Mouse (Mus musculus) MEL (cell line): ENCODE results near the gene Ryk. TPM values are rescaled to one million over a fixed set of nuclear protein-coding genes. Genes with fewer than 3 reads are reported as not detected.

ENCODE experiments used
- DNase-seq: peaks from one replicate; pipeline ENCODE4 v3.0.0; 2011; ENCODE audit warnings: low read depth, low spot score
- H3K27ac ChIP-seq: 2 replicates; pipeline ENCODE4 v1.5.1; 2012; ENCODE audit warnings: low read depth, mild to moderate bottlenecking, control low read depth, low read length, moderate library complexity; ENCODE audit not compliant: control insufficient read depth
- H3K27me3 ChIP-seq, 2 experiments: fragments of 150-350 bp in 1 of 2; sonication (generic) in 1 of 2; 2 replicates each; pipeline ENCODE4 v1.6.1; 2012; ENCODE audit warnings: low read length in 2 of 2, mild to moderate bottlenecking in 2 of 2, improper control_type of control experiment in 1 of 2, moderate library complexity in 1 of 2; ENCODE audit not compliant: insufficient read depth in 2 of 2, control insufficient read depth in 1 of 2
- H3K36me3 ChIP-seq, 2 experiments: 2 replicates each; pipeline ENCODE4 v1.6.1; 2012 to 2014; ENCODE audit warnings: low read length in 2 of 2, improper control_type of control experiment in 1 of 2, inconsistent platforms in 1 of 2, mild to moderate bottlenecking in 1 of 2; ENCODE audit not compliant: insufficient read depth in 2 of 2, control insufficient read depth in 1 of 2
- H3K4me1 ChIP-seq, 2 experiments: fragments of 150-350 bp in 1 of 2; sonication (generic) in 1 of 2; 2 replicates each; pipeline ENCODE4 v1.6.1; 2012; ENCODE audit warnings: low read length in 2 of 2, improper control_type of control experiment in 1 of 2, mild to moderate bottlenecking in 1 of 2; ENCODE audit not compliant: insufficient read depth in 2 of 2, control insufficient read depth in 1 of 2
- H3K4me3 ChIP-seq, 2 experiments: fragments of 150-350 bp in 1 of 2; sonication (generic) in 1 of 2; 2 replicates each; pipeline ENCODE4 v1.5.1; 2012; ENCODE audit warnings: low read depth in 2 of 2, low read length in 2 of 2, mild to moderate bottlenecking in 2 of 2, moderate library complexity in 2 of 2, control low read depth in 1 of 2, improper control_type of control experiment in 1 of 2; ENCODE audit not compliant: control insufficient read depth in 1 of 2, insufficient read depth in 1 of 2
- H3K79me2 ChIP-seq: 2 replicates; pipeline ENCODE4 v1.6.1; 2012; ENCODE audit warnings: mild to moderate bottlenecking, low read length, moderate library complexity; ENCODE audit not compliant: control insufficient read depth, poor library complexity, insufficient read depth
- H3K9ac ChIP-seq: 2 replicates; pipeline ENCODE4 v1.6.1; 2012; ENCODE audit warnings: low read depth, mild to moderate bottlenecking, control low read depth, low read length, moderate library complexity; ENCODE audit not compliant: control insufficient read depth, poor library complexity, severe bottlenecking
- H3K9me3 ChIP-seq: fragments of 150-350 bp; sonication (generic); replicated peaks from 2 replicates; pipeline ENCODE4 v1.6.1; 2012; ENCODE audit warnings: mild to moderate bottlenecking, low read length, improper control_type of control experiment, moderate library complexity; ENCODE audit not compliant: insufficient read depth
- EP300 ChIP-seq, 2 experiments: IDR thresholded peaks; 2 replicates each; pipeline ENCODE4 v1.6.1; 2011; ENCODE audit warnings: improper control_type of control experiment in 2 of 2, low read length in 2 of 2, low read depth in 1 of 2, mild to moderate bottlenecking in 1 of 2
- GATA1 ChIP-seq: IDR thresholded peaks from 2 replicates; pipeline ENCODE4 v1.6.1; 2011; ENCODE audit warnings: low read depth, low read length, improper control_type of control experiment
- HCFC1 ChIP-seq: IDR thresholded peaks from 2 replicates; pipeline ENCODE4 v1.6.1; 2012; ENCODE audit warnings: low read depth, mild to moderate bottlenecking, inconsistent platforms, low read length, improper control_type of control experiment, moderate library complexity
- JUND ChIP-seq: IDR thresholded peaks from 2 replicates; pipeline ENCODE4 v1.6.1; 2011; ENCODE audit warnings: low read depth, mild to moderate bottlenecking, improper control_type of control experiment, low read length
- MEF2A ChIP-seq: IDR thresholded peaks from 2 replicates; pipeline ENCODE4 v1.6.1; 2014; ENCODE audit warnings: low read depth, mild to moderate bottlenecking, inconsistent platforms, low read length, improper control_type of control experiment; ENCODE audit not compliant: poor library complexity, insufficient replicate concordance, severe bottlenecking; ENCODE audit errors: extremely low read depth
- MXI1 ChIP-seq: IDR thresholded peaks from 2 replicates; pipeline ENCODE4 v1.6.1; 2011; ENCODE audit warnings: mild to moderate bottlenecking, low read depth, low read length, improper control_type of control experiment
- MYB ChIP-seq: IDR thresholded peaks from 2 replicates; pipeline ENCODE4 v1.6.1; 2011; ENCODE audit warnings: mild to moderate bottlenecking, low read depth, low read length, improper control_type of control experiment
- POLR2A ChIP-seq, 2 experiments: IDR thresholded peaks; 2 replicates each; pipeline ENCODE4 v1.6.1; 2011 to 2012; ENCODE audit warnings: low read length in 2 of 2, mild to moderate bottlenecking in 2 of 2, control low read depth in 1 of 2, improper control_type of control experiment in 1 of 2, low read depth in 1 of 2, moderate library complexity in 1 of 2; ENCODE audit not compliant: control insufficient read depth in 1 of 2, insufficient read depth in 1 of 2, poor library complexity in 1 of 2
- RCOR1 ChIP-seq: IDR thresholded peaks from 2 replicates; pipeline ENCODE4 v1.6.1; 2012; ENCODE audit warnings: low read depth, mild to moderate bottlenecking, inconsistent platforms, low read length, improper control_type of control experiment
- TBP ChIP-seq: IDR thresholded peaks from 2 replicates; pipeline ENCODE4 v1.8.0; 2011; ENCODE audit warnings: low read depth, low read length, improper control_type of control experiment
- TCF12 ChIP-seq: IDR thresholded peaks from 2 replicates; pipeline ENCODE4 v1.6.1; 2014; ENCODE audit warnings: low read depth, mild to moderate bottlenecking, inconsistent platforms, low read length, improper control_type of control experiment, moderate library complexity
- USF1 ChIP-seq: IDR thresholded peaks from 2 replicates; pipeline ENCODE4 v1.6.1; 2014; ENCODE audit warnings: low read depth, mild to moderate bottlenecking, inconsistent platforms, low read length, improper control_type of control experiment, moderate library complexity
- USF2 ChIP-seq, 2 experiments: IDR thresholded peaks; 2 replicates each; pipeline ENCODE4 v1.6.1; 2011 to 2012; ENCODE audit warnings: improper control_type of control experiment in 2 of 2, low read length in 2 of 2, borderline replicate concordance in 1 of 2, inconsistent platforms in 1 of 2, low read depth in 1 of 2, mild to moderate bottlenecking in 1 of 2; ENCODE audit not compliant: insufficient read depth in 1 of 2
- ZNF384 ChIP-seq: IDR thresholded peaks from 2 replicates; pipeline ENCODE4 v1.6.1; 2012; ENCODE audit warnings: low read depth, mild to moderate bottlenecking, inconsistent platforms, low read length, improper control_type of control experiment
- polyA plus RNA-seq, 2 experiments: library from polyadenylated mRNA; stranded (reverse) in 1 of 2; unstranded in 1 of 2; fragments of >175 nt in 1 of 2; fragments of >200 nt in 1 of 2; gene quantifications; 2 replicates each; pipeline versions ENCODE4 v1.2.1 to v1.2.4; 2012; ENCODE audit warnings: low replicate concordance in 2 of 2, low read depth in 1 of 2; ENCODE audit not compliant: insufficient read length in 2 of 2, insufficient read depth in 1 of 2, missing spikeins in 1 of 2
- total RNA-seq: library from RNA; depleted of rRNA; stranded (reverse); fragments of 300-350 nt; gene quantifications from 2 replicates; pipeline ENCODE4 v1.2.3, GENCODE M21; 2012

Gene Ryk
- total and polyA plus RNA-seq, 3 experiments, result 46.0 to 47.3 (median 46.4) TPM

- Histone ChIP-seq H3K36me3 (peaks cover 0 to 9% of the 10 kb centered on the region in 2 experiments; a peak in 2 of 4 replicates), H3K27me3 (no peaks in the 10 kb centered on the region), H3K27ac (peak overlapping the region; percentile 1; the same call in 1 of the 2 replicates), H3K9ac (no peak overlapping the region), H3K4me3 (0 out of 4 replicates have a peak overlapping the region, but pooled peaks of 1 of the 2 experiments have one; percentile 15), H3K9me3 (no peaks in the 10 kb centered on the region), H3K4me1 (peaks cover 4 to 14% of the 10 kb centered on the region in 2 experiments), H3K79me2 (no peaks in the 10 kb centered on the region)
- peak; percentile 21 for DNase-seq
- TF ChIP-seq POLR2A (IDR thresholded peaks at IDR 0.05; ENCODE audit: control insufficient read depth in 1 of 2, insufficient read depth in 1 of 2, low read depth in 1 of 2, low read length in 2 of 2, poor library complexity in 1 of 2) (no peak), USF1 (peak; percentile 6; the same call in 1 of the 2 replicates), MEF2A (no peak), JUND (no peak), RCOR1 (peak; percentile 42; the same call in 1 of the 2 replicates), EP300 (IDR thresholded peaks at IDR 0.05; ENCODE audit: low read depth in 1 of 2, low read length in 2 of 2) (peak in 1 of 2 experiments; percentile 30; a peak in 2 of 4 replicates), GATA1 (peak; percentile 6; the same call in 1 of the 2 replicates)
These were observed 90.1 kb downstream of the Ryk start for GRCm38 (mm10) chr9:102924627-102925316.

GRCm38 (mm10) chr9:102926137-102926536 lies 91.4 kb downstream of the Ryk start:
- no peak for DNase-seq
- no peak overlapping the region for H3K9ac ChIP-seq
- no peaks in the 10 kb centered on the region for H3K79me2 ChIP-seq
- H3K27ac ChIP-seq, result no peak overlapping the region
- no peaks in the 10 kb centered on the region for H3K27me3 ChIP-seq
- peaks cover 4 to 14% of the 10 kb centered on the region in 2 experiments for H3K4me1 ChIP-seq
- H3K9me3 ChIP-seq, result no peaks in the 10 kb centered on the region
- H3K4me3 ChIP-seq, result no peak overlapping the region
- TF ChIP-seq ZNF384 (no peak), TCF12 (no peak), HCFC1 (no peak), USF2 (IDR thresholded peaks at IDR 0.05; ENCODE audit: borderline replicate concordance in 1 of 2, insufficient read depth in 1 of 2, low read depth in 1 of 2, low read length in 2 of 2) (no peak), TBP (no peak), MYB (no peak), MXI1 (no peak)
- H3K36me3 ChIP-seq, result peaks cover 0 to 9% of the 10 kb centered on the region in 2 experiments; a peak in 2 of 4 replicates
